Mouse (Mus musculus) MEL (cell line): ENCODE measurements around the gene Cep72.

Experiments
- CHD1 ChIP-seq: IDR thresholded peaks from 2 replicates; pipeline ENCODE4 v1.6.1; 2012; ENCODE audit warnings: low read depth, mild to moderate bottlenecking, inconsistent platforms, low read length, improper control_type of control experiment
- CTCF ChIP-seq, 3 experiments: IDR thresholded peaks in 2 of 3; conservative IDR thresholded peaks in 1 of 3; 2 replicates each; pipeline ENCODE4 v1.5.1; 2011 to 2012; ENCODE audit warnings: low read length in 3 of 3, low read depth in 2 of 3, mild to moderate bottlenecking in 2 of 3, improper control_type of control experiment in 1 of 3, inconsistent platforms in 1 of 3, mixed read lengths in 1 of 3, moderate library complexity in 1 of 3; ENCODE audit not compliant: control insufficient read depth in 1 of 3, insufficient read depth in 1 of 3, poor library complexity in 1 of 3, severe bottlenecking in 1 of 3
- GATA1 ChIP-seq: IDR thresholded peaks from 2 replicates; pipeline ENCODE4 v1.6.1; 2011; ENCODE audit warnings: low read depth, low read length, improper control_type of control experiment
- HCFC1 ChIP-seq: IDR thresholded peaks from 2 replicates; pipeline ENCODE4 v1.6.1; 2012; ENCODE audit warnings: low read depth, mild to moderate bottlenecking, inconsistent platforms, low read length, improper control_type of control experiment, moderate library complexity
- MAFK ChIP-seq: IDR thresholded peaks from 2 replicates; pipeline ENCODE4 v1.6.1; 2011; ENCODE audit warnings: low read depth, mild to moderate bottlenecking, low read length, improper control_type of control experiment, borderline replicate concordance
- MEF2A ChIP-seq: IDR thresholded peaks from 2 replicates; pipeline ENCODE4 v1.6.1; 2014; ENCODE audit warnings: low read depth, mild to moderate bottlenecking, inconsistent platforms, low read length, improper control_type of control experiment; ENCODE audit not compliant: poor library complexity, insufficient replicate concordance, severe bottlenecking; ENCODE audit errors: extremely low read depth
- USF1 ChIP-seq: IDR thresholded peaks from 2 replicates; pipeline ENCODE4 v1.6.1; 2014; ENCODE audit warnings: low read depth, mild to moderate bottlenecking, inconsistent platforms, low read length, improper control_type of control experiment, moderate library complexity

DNA sequence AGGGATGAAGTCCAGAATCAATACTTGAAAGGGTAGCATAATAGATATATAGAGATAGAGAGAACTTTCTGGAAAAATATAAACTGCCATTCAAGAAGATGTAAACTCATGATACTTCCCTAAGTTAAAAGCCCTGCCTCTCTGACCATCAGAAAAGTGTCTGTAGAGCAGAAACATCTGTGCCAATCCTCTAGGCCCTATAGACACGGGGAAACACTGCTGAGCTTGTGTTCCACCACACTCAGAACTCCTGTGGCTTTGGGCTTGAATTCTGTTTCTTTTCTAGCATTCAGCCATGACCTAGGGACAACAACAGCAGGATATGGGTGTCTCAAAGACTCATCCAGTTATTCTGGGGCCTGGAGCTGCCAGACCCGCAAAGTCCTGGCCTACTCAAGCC is 33.8 kb upstream of the Cep72 start:
- TF ChIP-seq MEF2A (no peak), HCFC1 (no peak), GATA1 (no peak), MAFK (no peak), CHD1 (no peak), USF1 (no peak), CTCF (IDR thresholded peaks at IDR 0.05 in 2 of 3, conservative IDR thresholded peaks at IDR 0.05 in 1 of 3; ENCODE audit: control insufficient read depth in 1 of 3, insufficient read depth in 1 of 3, low read depth in 2 of 3, low read length in 3 of 3, poor library complexity in 1 of 3, severe bottlenecking in 1 of 3) (no peak)
